Mouse (Mus musculus) bone marrow, adult 2 months (tissue): ENCODE measurements around the gene Gcm1.

ENCODE experiments used
- CTCF ChIP-seq: fragments of 200-500 bp; IDR thresholded peaks from 2 replicates; pipeline ENCODE4 v1.5.1; 2011; ENCODE audit warnings: low read length, control low read depth; ENCODE audit not compliant: control insufficient read depth, insufficient read depth
- POLR2A ChIP-seq: fragments of 200-500 bp; IDR thresholded peaks from 2 replicates; pipeline ENCODE4 v1.6.1; 2011; ENCODE audit warnings: low read depth, mild to moderate bottlenecking, control low read depth, low read length, borderline replicate concordance; ENCODE audit not compliant: control insufficient read depth

- no peak for TF ChIP-seq CTCF
- no peak for TF ChIP-seq POLR2A
Observed at GRCm38 (mm10) chr9:78015816-78016215, 35.9 kb upstream of the Gcm1 start.
